Mouse (Mus musculus) B cell, adult (primary cell): ENCODE data around the gene Slfnl1. TPM values are rescaled to one million over a fixed set of nuclear protein-coding genes. Genes with fewer than 3 reads are reported as not detected.

Experiments
- total RNA-seq: library from RNA; stranded (reverse); gene quantifications from 4 replicates; pipeline ENCODE4 v1.2.4, GENCODE M21; 2023; ENCODE audit not compliant: inconsistent age

Slfnl1 gene
- 0.29 to 0.96 TPM (median 0.48 TPM) in 3 of 4 replicates, not detected in the other for total RNA-seq

GRCm38 (mm10) chr4:120531986-120532385, at the start of gene Slfnl1:
Slfnl1 (plus strand) TSS chr4:120532231.

GRCm38 (mm10) chr4:120569486-120570437, 37.7 kb downstream of the Slfnl1 start, which contains the start of gene Ctps:
Ctps (minus strand) TSS chr4:120570276.

Other genes with a start within 250 kb of the Slfnl1 start
- 0.26 to 0.39 TPM (median 0.39 TPM) in 3 of 4 replicates, not detected in the other for gene Foxo6, start 244.9 kb upstream of the Slfnl1 start, total RNA-seq
- gene Scmh1, start 127.0 kb upstream of the Slfnl1 start, total RNA-seq: 30.5 to 48.8 TPM (median 40.0 TPM) in 4 replicates
- 15.6 to 17.6 TPM (median 16.8 TPM) in 4 replicates for gene Ctps, start 38.0 kb downstream of the Slfnl1 start, total RNA-seq
- not detected in 4 replicates for gene Gm8439, start 56.5 kb downstream of the Slfnl1 start, total RNA-seq
- gene Cited4, start 134.3 kb downstream of the Slfnl1 start, total RNA-seq: 0.55 TPM in 1 of 4 replicates, not detected in the others
- gene Kcnq4, start 216.4 kb downstream of the Slfnl1 start, total RNA-seq: not detected in 4 replicates